Mouse (Mus musculus) midbrain, embryonic 11.5 days (tissue): ENCODE data around the gene Axin2. TPM values are rescaled to one million over a fixed set of nuclear protein-coding genes. Genes with fewer than 3 reads are reported as not detected.
A peak's percentile ranks its signal among the peaks of the same experiment; 100 is the strongest.

Experiments
- ATAC-seq: fragments of 200-750 bp; cut with Nextera tagmentation; 2 replicates; pipeline ENCODE4 v1.8.0; 2017; ENCODE audit warnings: moderate TSS enrichment, moderate library complexity; ENCODE audit not compliant: low FRiP score
- DNase-seq: peaks from one replicate; pipeline ENCODE4 v3.0.0; 2015; ENCODE audit warnings: low spot score; ENCODE audit errors: missing footprints
- H3K27ac ChIP-seq: fragments of 300-500 bp; sonication (generic); 2 replicates; pipeline ENCODE4 v1.5.1; 2014; ENCODE audit warnings: low read depth, low read length
- H3K27me3 ChIP-seq: fragments of 300-500 bp; sonication (generic); 2 replicates; pipeline ENCODE4 v1.6.1; 2014; ENCODE audit warnings: mild to moderate bottlenecking, low read length, moderate library complexity, mixed read lengths; ENCODE audit not compliant: control insufficient read depth, insufficient read depth
- H3K36me3 ChIP-seq: fragments of 300-500 bp; sonication (generic); 2 replicates; pipeline ENCODE4 v1.6.1; 2014; ENCODE audit warnings: mild to moderate bottlenecking, low read length, moderate library complexity, mixed read lengths; ENCODE audit not compliant: control insufficient read depth, insufficient read depth
- H3K4me1 ChIP-seq: fragments of 300-500 bp; sonication (generic); 2 replicates; pipeline ENCODE4 v1.6.1; 2014; ENCODE audit warnings: low read length; ENCODE audit not compliant: control insufficient read depth, insufficient read depth
- H3K4me2 ChIP-seq: fragments of 300-500 bp; sonication (generic); 2 replicates; pipeline ENCODE4 v1.6.1; 2014; ENCODE audit warnings: mild to moderate bottlenecking, moderate library complexity
- H3K4me3 ChIP-seq: fragments of 300-500 bp; sonication (generic); 2 replicates; pipeline ENCODE4 v1.5.1; 2014; ENCODE audit warnings: low read depth, low read length
- H3K9ac ChIP-seq: fragments of 300-500 bp; sonication (generic); 2 replicates; pipeline ENCODE4 v1.6.1; 2014; ENCODE audit warnings: low read length
- H3K9me3 ChIP-seq: fragments of 300-500 bp; sonication (generic); 2 replicates; pipeline ENCODE4 v1.6.1; 2016; ENCODE audit warnings: low read length; ENCODE audit not compliant: control insufficient read depth
- WGBS: fragments of 180-500 bp; shearing (Covaris S2); extraction: QIAGEN DNeasy Blood & Tissue Kit; methylation state at CpG from one replicate; pipeline ENCODE4 v1.1.7; 2014; 5-methylcytosine and 5-hydroxymethylcytosine counted together
- polyA plus RNA-seq: library from polyadenylated mRNA; unstranded; fragments of >200 nt; fragmentation: Nextera tagmentation; extraction: Ambion mirVana; gene quantifications from 2 replicates; pipeline ENCODE4 v1.2.1, GENCODE M21; 2014

Gene Axin2
- polyA plus RNA-seq, 1 experiment from 2014 or later, result 23.1 TPM

- ATAC-seq, result no peak
- no peaks in the 10 kb centered on the region; the same call in 1 of the 2 replicates for H3K27me3 ChIP-seq
These were observed 22.1 kb upstream of the Axin2 start for GRCm38 (mm10) chr11:108898063-108898462.

GRCm38 (mm10) chr11:108898483-108898882 lies 21.7 kb upstream of the Axin2 start:
- Histone ChIP-seq H3K4me1 (peaks cover 21% of the 10 kb centered on the region), H3K4me2 (no peak overlapping the region), H3K4me3 (no peak overlapping the region), H3K27ac (no peak overlapping the region), H3K9me3 (no peaks in the 10 kb centered on the region), H3K36me3 (no peaks in the 10 kb centered on the region), H3K27me3 (no peaks in the 10 kb centered on the region; the same call in 1 of the 2 replicates), H3K9ac (no peak overlapping the region)
- DNase-seq (no peak), ATAC-seq (no peak)
- WGBS, result 85% methylated on average over 6 of the region's 6 CpGs

More at GRCm38 (mm10) chr11:108898063-108898462, 22.1 kb upstream of the Axin2 start:
- Histone ChIP-seq H3K4me1 (peaks cover 25% of the 10 kb centered on the region), H3K36me3 (no peaks in the 10 kb centered on the region), H3K4me2 (no peak overlapping the region), H3K4me3 (no peak overlapping the region), H3K27ac (no peak overlapping the region), H3K9me3 (no peaks in the 10 kb centered on the region), H3K9ac (no peak overlapping the region)
- DNase-seq, result no peak
- 77% methylated on average over 9 of the region's 9 CpGs for WGBS

- 74% methylated on average over 10 of the region's 10 CpGs for WGBS
- peaks cover 9% of the 10 kb centered on the region; the same call in 1 of the 2 replicates for H3K4me1 ChIP-seq
- no peak overlapping the region for H3K4me3 ChIP-seq
- no peak overlapping the region for H3K9ac ChIP-seq
- ATAC-seq (no peak), DNase-seq (no peak)
- no peaks in the 10 kb centered on the region for H3K9me3 ChIP-seq
- no peaks in the 10 kb centered on the region; the same call in 1 of the 2 replicates for H3K27me3 ChIP-seq
- no peak overlapping the region for H3K27ac ChIP-seq
- H3K36me3 ChIP-seq, result no peaks in the 10 kb centered on the region
- no peak overlapping the region for H3K4me2 ChIP-seq
These were observed 19.2 kb upstream of the Axin2 start for GRCm38 (mm10) chr11:108900718-108901488.

- H3K4me1 ChIP-seq, result peaks cover 9% of the 10 kb centered on the region; the same call in 1 of the 2 replicates
- H3K27me3 ChIP-seq, result no peaks in the 10 kb centered on the region; the same call in 1 of the 2 replicates
- DNase-seq (no peak), ATAC-seq (no peak)
- no peak overlapping the region for H3K4me3 ChIP-seq
- H3K9ac ChIP-seq, result no peak overlapping the region
- no peak overlapping the region for H3K4me2 ChIP-seq
- H3K9me3 ChIP-seq, result no peaks in the 10 kb centered on the region
- H3K36me3 ChIP-seq, result no peaks in the 10 kb centered on the region
- WGBS, result 77% methylated on average over 7 of the region's 7 CpGs
- no peak overlapping the region for H3K27ac ChIP-seq
These were observed 18.5 kb upstream of the Axin2 start for GRCm38 (mm10) chr11:108901670-108902069.

- peaks cover 9% of the 10 kb centered on the region; the same call in 1 of the 2 replicates for H3K4me1 ChIP-seq
- no peaks in the 10 kb centered on the region for H3K36me3 ChIP-seq
- no peak for DNase-seq
- no peak for ATAC-seq
- H3K9me3 ChIP-seq, result no peaks in the 10 kb centered on the region
- H3K27me3 ChIP-seq, result no peaks in the 10 kb centered on the region; the same call in 1 of the 2 replicates
- WGBS, result 85% methylated on average over 4 of the region's 4 CpGs
- no peak overlapping the region for H3K4me3 ChIP-seq
- H3K4me2 ChIP-seq, result no peak overlapping the region
- no peak overlapping the region for H3K27ac ChIP-seq
- no peak overlapping the region for H3K9ac ChIP-seq
These were observed 17.8 kb upstream of the Axin2 start for GRCm38 (mm10) chr11:108902303-108902702.

- no peak overlapping the region for H3K4me2 ChIP-seq
- no peak for ATAC-seq
- H3K36me3 ChIP-seq, result no peaks in the 10 kb centered on the region
- H3K27ac ChIP-seq, result no peak overlapping the region
- no peak overlapping the region for H3K9ac ChIP-seq
- no peaks in the 10 kb centered on the region for H3K9me3 ChIP-seq
- DNase-seq, result no peak
- no peak overlapping the region for H3K4me3 ChIP-seq
- H3K4me1 ChIP-seq, result peaks cover 6% of the 10 kb centered on the region; the same call in 1 of the 2 replicates
- 81% methylated on average over 7 of the region's 7 CpGs for WGBS
- peaks cover 3% of the 10 kb centered on the region; the same call in 1 of the 2 replicates for H3K27me3 ChIP-seq
These were observed 13.4 kb upstream of the Axin2 start for GRCm38 (mm10) chr11:108906590-108907254.

- H3K27ac ChIP-seq, result no peak overlapping the region
- WGBS, result 8% methylated on average over 24 of the region's 24 CpGs
- no peaks in the 10 kb centered on the region; the same call in 1 of the 2 replicates for H3K9me3 ChIP-seq
- peaks cover 6% of the 10 kb centered on the region; the same call in 1 of the 2 replicates for H3K4me1 ChIP-seq
- H3K36me3 ChIP-seq, result no peaks in the 10 kb centered on the region
- DNase-seq (peak; percentile 86), ATAC-seq (no peak)
- H3K4me2 ChIP-seq, result peak overlapping the region; percentile 6; the same call in 1 of the 2 replicates
- no peak overlapping the region for H3K9ac ChIP-seq
- peaks cover 3% of the 10 kb centered on the region; the same call in 1 of the 2 replicates for H3K27me3 ChIP-seq
- H3K4me3 ChIP-seq, result no peak overlapping the region
These were observed 10.6 kb upstream of the Axin2 start for GRCm38 (mm10) chr11:108909396-108910195.

GRCm38 (mm10) chr11:108910328-108910886 lies 9.7 kb upstream of the Axin2 start:
- Histone ChIP-seq H3K9ac (no peak overlapping the region), H3K27me3 (peaks cover 3% of the 10 kb centered on the region; the same call in 1 of the 2 replicates), H3K27ac (no peak overlapping the region), H3K36me3 (no peaks in the 10 kb centered on the region), H3K9me3 (no peaks in the 10 kb centered on the region; the same call in 1 of the 2 replicates), H3K4me2 (peak overlapping the region; percentile 6; the same call in 1 of the 2 replicates), H3K4me3 (no peak overlapping the region), H3K4me1 (peaks cover 6% of the 10 kb centered on the region; the same call in 1 of the 2 replicates)
- no peak for ATAC-seq
- 8% methylated on average over 14 of the region's 14 CpGs for WGBS
- peak; percentile 88 for DNase-seq
